Mouse (Mus musculus) small intestine, adult 2 months (tissue): ENCODE data around the gene Efcab5.

Source experiments
- CTCF ChIP-seq: fragments of 200-500 bp; IDR thresholded peaks from 2 replicates; pipeline ENCODE4 v1.5.1; 2012; ENCODE audit warnings: low read depth, mild to moderate bottlenecking, control low read depth, inconsistent platforms, low read length, moderate library complexity, mixed read lengths; ENCODE audit not compliant: insufficient replicate concordance, insufficient read length; ENCODE audit errors: extremely low read depth
- POLR2A ChIP-seq: fragments of 200-500 bp; IDR thresholded peaks from 2 replicates; pipeline ENCODE4 v1.6.1; 2012; ENCODE audit warnings: low read depth, mild to moderate bottlenecking, control low read depth, inconsistent platforms, low read length, moderate library complexity

DNA sequence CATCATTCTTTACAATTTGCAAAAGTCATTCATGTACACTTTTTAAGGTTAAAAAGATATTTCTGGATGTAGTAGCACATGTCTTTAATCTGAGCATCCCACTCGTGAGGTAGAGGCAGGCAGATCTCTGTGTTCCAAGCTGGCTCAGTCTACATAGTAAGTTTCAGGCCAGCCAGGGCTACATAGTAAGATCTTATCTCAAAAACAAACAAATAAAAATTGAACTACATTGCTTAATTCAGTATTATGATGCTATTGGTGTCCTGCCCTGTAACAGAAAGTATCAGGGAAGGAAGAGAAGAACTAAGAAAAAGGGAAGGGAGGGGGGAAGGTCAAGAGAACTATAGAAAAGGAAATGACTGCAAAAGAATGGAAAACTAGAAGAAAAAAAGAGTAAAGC, 6.0 kb upstream of the Efcab5 start:
- no peak for TF ChIP-seq POLR2A
- no peak for TF ChIP-seq CTCF
